Mouse (Mus musculus) liver, embryonic 15.5 days (tissue): ENCODE data around the gene Akap7. TPM values are rescaled to one million over a fixed set of nuclear protein-coding genes. Genes with fewer than 3 reads are reported as not detected.

ENCODE experiments used
- ATAC-seq: fragments of 200-750 bp; cut with Nextera tagmentation; 2 replicates; pipeline ENCODE4 v1.8.0; 2017; ENCODE audit warnings: moderate number of reproducible peaks, mild to moderate bottlenecking, moderate library complexity; ENCODE audit not compliant: insufficient read depth
- H3K27ac ChIP-seq: fragments of 300-500 bp; sonication (generic); replicated peaks from 2 replicates; pipeline ENCODE4 v1.5.1; 2015; ENCODE audit warnings: mild to moderate bottlenecking, inconsistent platforms
- H3K27me3 ChIP-seq: fragments of 300-500 bp; sonication (generic); 2 replicates; pipeline ENCODE4 v1.6.1; 2015; ENCODE audit warnings: mild to moderate bottlenecking, inconsistent platforms
- H3K36me3 ChIP-seq: fragments of 300-500 bp; sonication (generic); replicated peaks from 2 replicates; pipeline ENCODE4 v1.6.1; 2015; ENCODE audit warnings: moderate library complexity, mild to moderate bottlenecking, inconsistent platforms
- H3K4me1 ChIP-seq: fragments of 300-500 bp; sonication (generic); replicated peaks from 2 replicates; pipeline ENCODE4 v1.6.1; 2015; ENCODE audit warnings: inconsistent platforms
- H3K4me2 ChIP-seq: fragments of 300-500 bp; sonication (generic); 2 replicates; pipeline ENCODE4 v1.6.1; 2015; ENCODE audit warnings: moderate library complexity, mild to moderate bottlenecking, inconsistent platforms
- H3K4me3 ChIP-seq: fragments of 300-500 bp; sonication (generic); replicated peaks from 2 replicates; pipeline ENCODE4 v1.5.1; 2015; ENCODE audit warnings: mild to moderate bottlenecking, inconsistent platforms
- H3K9ac ChIP-seq: fragments of 300-500 bp; sonication (generic); 2 replicates; pipeline ENCODE4 v1.6.1; 2015; ENCODE audit warnings: moderate library complexity, mild to moderate bottlenecking, inconsistent platforms
- H3K9me3 ChIP-seq: fragments of 300-500 bp; sonication (generic); replicated peaks from 2 replicates; pipeline ENCODE4 v1.6.1; 2016; ENCODE audit warnings: inconsistent platforms
- WGBS: fragments of 180-500 bp; shearing (Covaris S2); methylation state at CpG from one replicate; pipeline ENCODE4 v1.1.7; 2015; ENCODE audit warnings: mixed read lengths; ENCODE audit not compliant: insufficient replicate concordance; 5-methylcytosine and 5-hydroxymethylcytosine counted together
- polyA plus RNA-seq: library from polyadenylated mRNA; unstranded; fragments of >200 nt; fragmentation: Nextera tagmentation; extraction: Ambion mirVana; gene quantifications from 2 replicates; pipeline ENCODE4 v1.2.1, GENCODE M21; 2015

The Akap7 gene
- polyA plus RNA-seq, 1 experiment from 2014 or later = 22.2 TPM

GRCm38 (mm10) chr10:25319531-25319930 lies 11.9 kb upstream of the Akap7 start:
- Histone ChIP-seq H3K4me2 (no peak overlapping the region), H3K9ac (no peak overlapping the region), H3K27me3 (no peaks in the 10 kb centered on the region), H3K27ac (no peak overlapping the region), H3K4me1 (0 out of 2 replicates have a peak, but pooled peaks cover 5% of the 10 kb centered on the region), H3K4me3 (no peak overlapping the region), H3K9me3 (no peaks in the 10 kb centered on the region), H3K36me3 (no peaks in the 10 kb centered on the region)
- no peak for ATAC-seq

DNA sequence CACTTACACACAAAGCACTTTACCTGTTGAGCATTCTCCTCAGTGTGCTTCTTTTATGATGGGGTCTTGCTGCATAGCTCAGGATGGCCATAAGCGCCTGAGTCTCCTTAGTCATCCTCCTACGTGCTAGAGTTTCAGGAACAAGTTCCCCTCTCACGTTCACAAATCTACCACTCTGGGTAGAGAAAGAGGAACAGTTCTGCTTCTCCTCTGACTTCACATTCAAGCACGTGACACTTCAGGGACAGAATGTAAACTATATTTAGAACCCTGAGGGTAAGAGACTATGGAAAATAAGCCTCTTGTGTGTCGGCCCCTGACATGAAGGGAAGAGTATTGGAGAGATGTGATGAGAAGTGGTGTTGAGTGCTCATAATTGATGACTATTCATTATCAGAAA lies 10.7 kb upstream of the Akap7 start:
- no peak overlapping the region for H3K4me2 ChIP-seq
- WGBS = 18% methylated on average over 5 of the region's 5 CpGs
- H3K27me3 ChIP-seq = 0 out of 2 replicates have a peak, but pooled peaks cover 4% of the 10 kb centered on the region
- H3K9me3 ChIP-seq = no peaks in the 10 kb centered on the region
- H3K4me3 ChIP-seq = no peak overlapping the region
- peak; percentile 12; the same call in 1 of the 2 replicates for ATAC-seq
- no peak overlapping the region for H3K27ac ChIP-seq
- no peak overlapping the region for H3K9ac ChIP-seq
- 0 out of 2 replicates have a peak, but pooled peaks cover 5% of the 10 kb centered on the region for H3K4me1 ChIP-seq
- no peaks in the 10 kb centered on the region for H3K36me3 ChIP-seq

- Histone ChIP-seq H3K27ac (no peak overlapping the region), H3K4me1 (0 out of 2 replicates have a peak, but pooled peaks cover 5% of the 10 kb centered on the region)
- ATAC-seq = no peak
Measured at GRCm38 (mm10) chr10:25317665-25318064, 10.0 kb upstream of the Akap7 start.

DNA sequence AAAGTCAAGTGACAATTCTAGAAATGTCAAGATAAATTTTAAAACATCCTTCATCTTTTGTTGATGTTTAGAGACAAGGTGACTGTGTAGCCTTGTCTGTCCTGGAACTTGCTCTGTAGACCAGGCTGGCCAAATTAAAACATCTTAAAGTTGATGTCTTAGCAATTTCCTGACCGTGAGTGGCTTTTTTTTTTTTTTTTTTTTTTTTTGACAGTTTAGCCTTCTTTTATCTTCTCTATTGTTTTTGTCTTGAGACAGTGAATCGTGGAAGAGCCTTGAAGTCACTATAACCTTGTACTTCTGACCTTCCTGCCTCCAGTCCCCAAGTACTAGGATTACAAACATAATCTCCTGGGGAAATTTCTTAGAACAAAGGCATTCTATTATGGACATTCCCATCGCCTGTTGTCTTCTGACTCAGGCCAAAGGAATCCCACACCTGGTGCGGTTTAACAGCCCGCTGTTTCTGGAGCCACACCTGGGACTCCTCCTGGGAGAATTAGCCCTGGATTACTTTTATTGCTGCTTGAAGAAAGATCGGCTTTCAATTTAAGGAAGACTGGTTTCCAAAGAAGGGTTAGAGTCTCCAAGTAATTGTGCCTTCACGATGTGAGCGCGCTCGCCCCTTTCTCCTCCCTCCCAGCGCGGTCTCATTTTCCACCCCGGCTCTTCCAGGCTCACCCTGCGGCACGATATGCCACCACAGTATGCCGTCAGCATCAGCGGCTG lies 6.3 kb upstream of the Akap7 start:
- H3K27me3 ChIP-seq = peaks cover 9% of the 10 kb centered on the region
- H3K4me3 ChIP-seq = no peak overlapping the region
- no peak overlapping the region for H3K4me2 ChIP-seq
- ATAC-seq = no peak
- H3K36me3 ChIP-seq = no peaks in the 10 kb centered on the region
- no peaks in the 10 kb centered on the region for H3K9me3 ChIP-seq
- no peak overlapping the region for H3K9ac ChIP-seq
- 36% methylated on average over 17 of the region's 17 CpGs for WGBS
- no peak overlapping the region for H3K27ac ChIP-seq
- 0 out of 2 replicates have a peak, but pooled peaks cover 7% of the 10 kb centered on the region for H3K4me1 ChIP-seq

More at GRCm38 (mm10) chr10:25317665-25318064, 10.0 kb upstream of the Akap7 start:
- no peak overlapping the region for H3K9ac ChIP-seq
- no peaks in the 10 kb centered on the region for H3K36me3 ChIP-seq
- H3K27me3 ChIP-seq = peaks cover 9% of the 10 kb centered on the region
- H3K9me3 ChIP-seq = no peaks in the 10 kb centered on the region
- no peak overlapping the region for H3K4me2 ChIP-seq
- H3K4me3 ChIP-seq = no peak overlapping the region

- Histone ChIP-seq H3K27me3 (peaks cover 9% of the 10 kb centered on the region), H3K4me2 (no peak overlapping the region), H3K4me3 (no peak overlapping the region), H3K9ac (no peak overlapping the region), H3K36me3 (no peaks in the 10 kb centered on the region), H3K27ac (no peak overlapping the region), H3K4me1 (0 out of 2 replicates have a peak, but pooled peaks cover 2% of the 10 kb centered on the region), H3K9me3 (no peaks in the 10 kb centered on the region)
- no peak for ATAC-seq
- WGBS = 30% methylated on average over 9 of the region's 9 CpGs
Measured at GRCm38 (mm10) chr10:25311554-25312212, 4.0 kb upstream of the Akap7 start.

GRCm38 (mm10) chr10:25310736-25311135 lies 3.1 kb upstream of the Akap7 start:
- WGBS = 62% methylated on average over 4 of the region's 4 CpGs
- ATAC-seq = no peak
- H3K27ac ChIP-seq = no peak overlapping the region
- 0 out of 2 replicates have a peak, but pooled peaks cover 2% of the 10 kb centered on the region for H3K4me1 ChIP-seq
- no peak overlapping the region for H3K4me3 ChIP-seq
- H3K9me3 ChIP-seq = no peaks in the 10 kb centered on the region
- no peak overlapping the region for H3K9ac ChIP-seq
- peaks cover 9% of the 10 kb centered on the region for H3K27me3 ChIP-seq
- no peaks in the 10 kb centered on the region for H3K36me3 ChIP-seq
- H3K4me2 ChIP-seq = no peak overlapping the region

DNA sequence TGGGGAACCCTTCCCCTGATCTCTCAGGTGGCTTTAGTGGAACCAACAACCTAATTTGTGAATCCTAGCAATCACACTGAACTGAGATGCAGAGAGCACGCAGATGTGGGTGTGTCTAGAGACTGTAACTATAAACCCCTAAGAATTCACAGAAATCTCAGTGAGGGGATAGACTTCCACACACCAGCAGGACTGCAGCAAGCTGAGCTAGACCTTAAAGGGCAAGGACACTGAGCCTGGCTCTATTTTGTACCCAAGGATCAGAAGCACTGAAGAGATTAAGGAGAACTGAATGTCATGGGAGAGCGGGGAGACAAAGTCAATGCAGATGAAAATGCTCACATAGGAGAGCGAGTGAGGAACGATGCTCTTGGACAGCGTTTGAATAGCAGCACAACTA lies 2.3 kb upstream of the Akap7 start:
- no peaks in the 10 kb centered on the region for H3K36me3 ChIP-seq
- no peak for ATAC-seq
- 72% methylated on average over 5 of the region's 5 CpGs for WGBS

GRCm38 (mm10) chr10:25305146-25305545 lies 2.5 kb downstream of the Akap7 start:
- no peak overlapping the region for H3K4me2 ChIP-seq
- no peak overlapping the region for H3K9ac ChIP-seq
- no peak overlapping the region for H3K4me3 ChIP-seq
- H3K27ac ChIP-seq = no peak overlapping the region
- H3K4me1 ChIP-seq = peaks cover 8% of the 10 kb centered on the region
- no peaks in the 10 kb centered on the region for H3K36me3 ChIP-seq
- H3K27me3 ChIP-seq = no peaks in the 10 kb centered on the region
- 59% methylated on average over 6 of the region's 6 CpGs for WGBS
- H3K9me3 ChIP-seq = no peaks in the 10 kb centered on the region
- ATAC-seq = no peak

More for the DNA sequence above, 2.3 kb upstream of the Akap7 start:
- no peak overlapping the region for H3K27ac ChIP-seq
- H3K4me1 ChIP-seq = 0 out of 2 replicates have a peak, but pooled peaks cover 2% of the 10 kb centered on the region
- no peaks in the 10 kb centered on the region for H3K9me3 ChIP-seq
- no peak overlapping the region for H3K4me2 ChIP-seq
- peaks cover 9% of the 10 kb centered on the region for H3K27me3 ChIP-seq
- H3K4me3 ChIP-seq = no peak overlapping the region
- no peak overlapping the region for H3K9ac ChIP-seq

GRCm38 (mm10) chr10:25304608-25305007 lies 3.1 kb downstream of the Akap7 start:
- 75% methylated on average over 2 of the region's 2 CpGs for WGBS
- Histone ChIP-seq H3K36me3 (no peaks in the 10 kb centered on the region), H3K9me3 (no peaks in the 10 kb centered on the region), H3K4me2 (no peak overlapping the region), H3K27me3 (no peaks in the 10 kb centered on the region), H3K4me1 (peaks cover 13% of the 10 kb centered on the region), H3K4me3 (no peak overlapping the region), H3K9ac (no peak overlapping the region), H3K27ac (no peak overlapping the region)
- ATAC-seq = no peak

GRCm38 (mm10) chr10:25299031-25299529 lies 8.6 kb downstream of the Akap7 start:
- ATAC-seq = peak; percentile 83
- H3K4me1 ChIP-seq = peaks cover 61% of the 10 kb centered on the region
- H3K27me3 ChIP-seq = no peaks in the 10 kb centered on the region
- no peaks in the 10 kb centered on the region for H3K9me3 ChIP-seq
- peak overlapping the region; percentile 77 for H3K9ac ChIP-seq
- peak overlapping the region; percentile 86 for H3K4me3 ChIP-seq
- WGBS = 43% methylated on average over 15 of the region's 15 CpGs
- peak overlapping the region; percentile 81 for H3K4me2 ChIP-seq
- peak overlapping the region; percentile 95 for H3K27ac ChIP-seq
- no peaks in the 10 kb centered on the region for H3K36me3 ChIP-seq

GRCm38 (mm10) chr10:25298264-25298671 lies 9.4 kb downstream of the Akap7 start:
- H3K9ac ChIP-seq = peak overlapping the region; percentile 77
- H3K27me3 ChIP-seq = no peaks in the 10 kb centered on the region
- WGBS = 26% methylated on average over 4 of the region's 4 CpGs
- no peaks in the 10 kb centered on the region for H3K36me3 ChIP-seq
- peak overlapping the region; percentile 86 for H3K4me3 ChIP-seq
- H3K4me2 ChIP-seq = peak overlapping the region; percentile 81
- peak overlapping the region; percentile 95 for H3K27ac ChIP-seq
- no peaks in the 10 kb centered on the region for H3K9me3 ChIP-seq
- H3K4me1 ChIP-seq = peaks cover 65% of the 10 kb centered on the region
- ATAC-seq = peak; percentile 39
